Mouse (Mus musculus) heart, postnatal 14 days (tissue): ENCODE measurements around the gene Ammecr1. TPM values are rescaled to one million over a fixed set of nuclear protein-coding genes. Genes with fewer than 3 reads are reported as not detected.
A peak's percentile ranks its signal among the peaks of the same experiment; 100 is the strongest.

Experiments used
- DNase-seq, 2 experiments: peaks; one replicate each; pipeline ENCODE4 v3.0.0; 2021 to 2022
- intact Hi-C: fragments of 180-260 bp; cut with DNase I; formaldehyde crosslinking; loops from one replicate; pipeline ENCODE4 v1.15.1; 2025
- total RNA-seq, 2 experiments: library from RNA; stranded (reverse); gene quantifications; 2 replicates each; pipeline ENCODE4 v1.2.3; 2021

Ammecr1 gene
- total RNA-seq, 2 experiments from 2014 or later = 36.2 to 40.6 TPM

DNA sequence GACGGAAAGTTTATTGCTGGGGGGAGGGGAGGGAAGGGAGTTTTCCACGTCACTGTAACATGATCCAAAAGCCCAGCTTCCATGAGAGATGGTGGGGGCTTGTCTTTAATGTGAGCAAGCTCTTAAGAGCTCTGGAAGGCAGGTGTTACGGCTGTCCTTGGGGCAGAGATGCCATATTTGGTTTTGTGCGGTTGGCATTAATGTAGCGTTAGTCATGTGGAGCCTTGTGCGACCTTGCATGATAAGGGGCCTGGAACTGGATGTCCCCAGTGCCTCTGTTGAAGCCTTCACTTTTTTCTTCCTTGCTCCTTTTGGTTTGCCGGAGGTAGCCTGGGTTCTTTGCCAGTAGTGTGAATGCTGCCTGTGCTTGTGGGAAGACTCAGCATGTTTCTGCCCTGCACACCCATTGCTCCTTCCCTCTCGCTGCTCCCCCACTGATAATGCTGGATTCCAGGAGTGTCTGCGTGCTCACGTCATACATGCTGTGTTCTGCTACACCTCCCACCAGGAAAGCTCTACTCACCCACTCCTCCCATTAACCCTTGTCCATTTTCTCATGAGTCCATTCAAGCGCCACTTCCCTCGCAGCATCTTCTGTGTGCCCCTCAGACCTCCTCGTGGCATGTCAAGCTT, 133.2 kb downstream of the Ammecr1 start:
- intact Hi-C loops = no loop called here

GRCm38 (mm10) chrX:142832221-142832620, 134.3 kb downstream of the Ammecr1 start:
- intact Hi-C loops = no loop called here
- DNase-seq = no peak

More for the DNA sequence above, 133.2 kb downstream of the Ammecr1 start:
- DNase-seq = no peak

DNA sequence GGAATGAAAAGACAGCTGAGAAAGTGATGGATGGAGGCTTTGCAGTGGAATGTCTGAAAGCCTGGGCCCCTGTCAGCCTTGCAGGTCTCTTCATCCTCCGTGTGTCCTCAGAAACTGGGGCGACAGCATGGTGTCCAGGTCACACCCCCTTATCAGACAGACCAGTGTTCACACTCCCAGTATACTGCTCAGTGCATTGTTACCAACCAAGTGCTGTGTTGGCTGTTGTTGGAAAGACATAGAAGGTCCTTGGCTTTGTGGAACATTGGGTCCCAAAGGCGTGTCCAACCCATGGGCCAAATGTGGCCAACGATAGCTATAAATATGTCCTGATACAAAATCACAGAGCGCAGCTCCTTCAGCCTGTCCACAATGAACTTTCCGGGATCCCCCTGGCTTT, 136.0 kb downstream of the Ammecr1 start:
- no peak for DNase-seq
- intact Hi-C loops = no loop called here

DNA sequence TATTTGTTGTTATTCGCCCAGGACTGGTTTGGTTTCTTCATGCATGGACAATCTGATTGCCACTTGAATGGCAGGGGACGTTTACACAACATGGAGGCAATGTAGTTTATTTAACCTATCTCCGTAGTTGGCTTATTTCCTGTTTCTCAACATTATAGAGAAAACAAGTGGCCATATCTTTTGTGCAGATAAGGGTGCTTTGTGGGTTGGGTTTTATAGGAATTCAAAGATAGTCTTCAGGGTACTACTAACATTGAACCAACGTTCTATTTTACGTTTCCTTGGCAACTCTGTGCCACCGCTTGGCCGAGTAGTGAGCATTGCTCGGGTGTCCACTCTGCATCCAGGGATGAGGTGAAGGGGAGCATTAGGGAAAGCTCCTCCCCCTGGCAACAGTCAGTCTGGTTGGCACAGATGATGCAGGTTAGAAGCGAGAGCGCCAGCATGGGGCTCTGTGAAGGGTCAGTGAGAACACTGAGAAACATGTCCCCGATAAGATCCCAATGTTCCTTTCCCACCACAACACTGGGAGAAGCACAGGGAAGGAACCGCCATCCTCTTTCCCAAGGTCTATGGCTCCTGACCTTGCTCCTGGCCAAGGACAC, 136.6 kb downstream of the Ammecr1 start:
- intact Hi-C loops = loop anchor here (5.0 kb wide), 1 partner anchor 137 kb away; the partner anchor contains the start of gene Ammecr1
- no peak for DNase-seq

GRCm38 (mm10) chrX:142829267-142829666, 137.3 kb downstream of the Ammecr1 start:
- no peak for DNase-seq
- intact Hi-C loops = loop anchor here (5.0 kb wide), 1 partner anchor 138 kb away; the partner anchor contains the start of gene Ammecr1

DNA sequence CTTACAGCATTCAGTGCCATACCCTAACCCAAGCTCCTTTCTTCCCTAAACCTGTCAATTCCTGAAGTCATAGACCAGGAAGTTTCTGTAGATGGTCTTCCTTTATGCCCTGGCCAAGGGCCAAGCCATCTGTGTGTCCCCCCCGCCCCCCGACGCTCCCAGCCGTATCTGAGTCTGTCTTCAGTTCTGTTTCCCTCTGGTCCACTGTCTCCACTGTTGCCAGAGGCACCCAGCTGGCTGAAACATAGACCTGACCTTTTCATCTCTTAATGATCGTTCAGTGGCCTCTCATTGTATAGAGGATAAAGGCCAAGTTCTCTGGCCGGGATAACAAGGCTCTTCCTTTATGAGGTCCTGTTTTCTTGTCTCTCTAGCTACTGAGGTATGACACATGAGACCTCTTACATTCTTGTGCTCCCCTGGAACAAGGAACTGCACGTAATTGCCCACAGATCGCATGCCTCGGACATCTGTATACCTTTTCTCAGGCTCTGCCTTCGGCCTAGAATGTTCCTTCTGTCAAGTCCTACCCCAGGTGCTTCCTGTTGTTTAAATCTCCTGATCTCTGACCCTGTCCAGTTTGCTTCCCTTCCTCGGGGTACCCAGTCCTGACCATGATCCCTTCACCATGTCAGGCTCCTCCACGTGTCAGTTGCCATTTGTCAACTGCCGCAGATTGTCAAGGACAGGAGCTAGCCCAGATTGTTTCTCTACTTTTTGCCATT, 138.2 kb downstream of the Ammecr1 start:
- no peak for DNase-seq
- intact Hi-C loops = loop anchor here (5.0 kb wide), 1 partner anchor 139 kb away; the partner anchor contains the start of gene Ammecr1

GRCm38 (mm10) chrX:142827644-142828043, 138.9 kb downstream of the Ammecr1 start:
- no peak for DNase-seq

DNA sequence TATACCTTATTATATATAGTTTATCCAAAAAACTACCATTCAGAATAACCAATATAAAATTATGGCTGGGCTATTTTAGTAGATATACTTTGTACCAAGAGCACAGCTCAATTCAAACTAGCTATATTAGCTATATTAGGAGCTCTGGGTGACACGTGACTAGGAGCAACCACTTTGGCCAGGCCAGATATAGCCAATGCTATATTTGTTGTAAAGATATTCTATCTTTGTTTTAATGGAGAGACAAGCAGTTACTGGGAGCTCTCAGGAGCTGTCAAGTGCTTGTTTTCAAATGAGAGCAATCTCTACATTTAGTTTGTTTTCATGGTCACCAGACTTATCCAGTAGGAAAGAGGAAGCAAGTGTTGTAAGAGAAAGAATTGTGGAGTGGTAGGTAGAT, 141.2 kb downstream of the Ammecr1 start:
- no peak for DNase-seq
- intact Hi-C loops = loop anchor here (5.0 kb wide), 1 partner anchor 142 kb away; the partner anchor contains the start of gene Ammecr1

More at GRCm38 (mm10) chrX:142827644-142828043, 138.9 kb downstream of the Ammecr1 start:
- intact Hi-C loops = loop anchor here (5.0 kb wide), 1 partner anchor 140 kb away; the partner anchor contains the start of gene Ammecr1

DNA sequence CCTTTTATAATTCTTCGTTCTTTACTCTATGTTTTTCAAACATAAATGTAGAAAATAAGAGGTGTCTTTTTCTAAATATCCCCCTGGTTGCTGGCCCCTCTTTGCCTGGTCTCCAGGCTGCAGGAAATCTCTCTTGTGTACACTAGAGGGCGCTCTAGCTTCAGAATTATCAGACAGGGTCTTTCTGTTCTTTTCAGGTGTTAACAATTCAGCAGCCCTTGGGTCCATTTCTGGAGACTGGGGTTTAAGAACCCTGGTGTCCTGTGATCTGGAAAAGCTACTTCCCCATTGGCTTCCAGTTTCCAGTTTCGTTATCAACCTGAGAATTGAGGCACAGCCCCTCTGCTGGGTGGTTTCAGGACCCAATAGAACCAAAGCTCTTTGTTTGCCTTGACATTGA, 144.7 kb downstream of the Ammecr1 start:
- no peak for DNase-seq
- intact Hi-C loops = loop anchor here (1.0 kb wide), 1 partner anchor 229 kb away; no protein-coding TSS in a partner anchor

DNA sequence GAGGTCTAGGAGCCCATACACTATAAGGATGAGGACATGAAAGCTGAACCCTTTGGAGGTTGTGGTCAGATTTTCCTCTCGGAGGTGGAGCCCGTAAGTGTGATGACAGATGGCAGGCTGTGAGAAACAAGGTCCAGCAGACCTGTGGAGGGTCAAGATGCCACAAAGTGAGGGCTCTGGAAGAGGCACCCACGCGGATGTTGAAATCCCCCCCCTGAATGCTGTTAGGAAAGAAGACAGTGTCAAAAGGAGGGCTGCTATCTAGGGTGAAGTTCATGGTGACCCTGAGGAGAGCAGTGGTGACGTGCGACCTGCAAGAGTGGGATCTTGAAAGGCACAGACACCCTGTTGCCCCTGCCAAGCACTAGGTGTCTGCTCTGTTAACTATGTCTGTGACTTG, 145.3 kb downstream of the Ammecr1 start:
- no peak for DNase-seq
- intact Hi-C loops = loop anchor here (1.0 kb wide), 1 partner anchor 230 kb away; no protein-coding TSS in a partner anchor

- DNase-seq = peak; percentile 48 to 60
- intact Hi-C loops = loop anchor here (2.0 to 5.0 kb wide), 2 partner anchors 241 to 624 kb away; no protein-coding TSS in a partner anchor
Measured at GRCm38 (mm10) chrX:142818057-142818682, 148.4 kb downstream of the Ammecr1 start.

GRCm38 (mm10) chrX:142813146-142813545, 153.4 kb downstream of the Ammecr1 start:
- DNase-seq = peak; percentile 36 to 60
- intact Hi-C loops = no loop called here

GRCm38 (mm10) chrX:142808411-142808810, 158.1 kb downstream of the Ammecr1 start:
- intact Hi-C loops = loop anchor here (5.0 to 10.0 kb wide), 2 partner anchors 126 to 434 kb away; partner anchors contain the start of gene Tmem164
- DNase-seq = peak; percentile 41 to 66

DNA sequence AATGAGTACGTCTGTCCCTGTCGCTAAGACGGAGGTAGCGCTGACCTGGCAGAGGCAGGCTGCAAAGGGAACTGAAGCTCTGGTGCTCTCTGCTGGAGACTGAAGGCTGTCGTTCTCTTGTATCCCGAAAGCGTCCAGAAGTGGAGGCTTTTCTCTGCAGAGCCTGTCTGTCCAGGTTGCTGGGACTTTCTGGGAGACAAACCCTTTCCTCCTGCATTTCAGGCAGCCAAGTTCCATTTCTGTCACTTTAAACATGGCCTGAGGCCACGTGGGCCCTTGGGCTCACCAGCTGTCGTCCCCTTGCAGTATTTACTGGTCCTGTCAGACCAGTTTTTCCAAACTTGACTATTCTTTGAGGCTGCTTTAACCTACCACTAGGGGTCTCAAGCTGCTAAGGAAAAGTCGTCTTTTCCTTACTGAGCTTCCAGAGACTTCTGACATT, 159.9 kb downstream of the Ammecr1 start:
- intact Hi-C loops = loop anchor here (2.0 to 10.0 kb wide), 3 partner anchors 124 to 432 kb away; partner anchors contain the start of gene Tmem164
- DNase-seq = peak in 1 of 2 experiments; percentile 23

DNA sequence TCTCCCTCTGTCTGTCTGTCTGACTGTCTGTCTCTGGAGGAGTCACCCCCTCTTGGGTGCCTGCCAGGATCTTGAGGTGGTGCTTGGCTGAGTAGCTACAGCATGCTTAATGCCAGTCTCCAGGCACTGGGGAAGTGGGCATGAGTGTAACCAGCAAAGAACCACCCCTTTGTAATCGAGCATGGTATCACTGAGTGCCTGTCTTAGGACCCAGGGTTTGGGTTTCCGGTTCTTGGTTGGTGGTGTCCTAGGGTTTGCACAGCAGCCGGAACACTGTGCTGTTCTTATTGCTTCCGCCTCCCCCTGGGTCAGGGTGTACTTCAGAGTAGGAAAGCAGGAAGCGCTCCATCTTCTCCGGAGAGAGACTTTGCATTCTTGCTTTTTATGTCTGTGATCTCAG, 160.4 kb downstream of the Ammecr1 start:
- DNase-seq = no peak
- intact Hi-C loops = loop anchor here (2.0 to 10.0 kb wide), 3 partner anchors 124 to 431 kb away; partner anchors contain the start of gene Tmem164

- intact Hi-C loops = loop anchor here (10.0 kb wide), 1 partner anchor 430 kb away; no protein-coding TSS in a partner anchor
- no peak for DNase-seq
Measured at GRCm38 (mm10) chrX:142804596-142804995, 161.9 kb downstream of the Ammecr1 start.
